Mouse (Mus musculus) liver, embryonic 14.5 days (tissue): ENCODE measurements at regions not wholly inside any gene's neighbourhood (a gene's known extent, or its start where the extent isn't known, plus 50 kb on each side); places are given as distances from the start of the nearest gene placed in this dataset.

Experiments used
- CTCF ChIP-seq: IDR thresholded peaks from 2 replicates; pipeline ENCODE4 v1.5.1; 2016; ENCODE audit warnings: antibody characterized with exemption, low read depth, control low read depth
- EP300 ChIP-seq: IDR thresholded peaks from 2 replicates; pipeline ENCODE4 v1.6.1; 2016; ENCODE audit warnings: antibody characterized with exemption, low read depth

- TF ChIP-seq CTCF (no peak), EP300 (no peak)
Observed at GRCm38 (mm10) chr8:114007103-114007502, 126.3 kb upstream of the Nudt7 start.
